Mouse (Mus musculus) frontal cortex, adult 2 months (tissue): ENCODE measurements around the gene Gstcd. TPM values are rescaled to one million over a fixed set of nuclear protein-coding genes. Genes with fewer than 3 reads are reported as not detected.

Experiments used
- DNase-seq, 2 experiments: peaks; one replicate each; pipeline ENCODE4 v3.0.0; 2022; ENCODE audit warnings: low spot score in 1 of 2; ENCODE audit errors: extremely low spot score in 1 of 2
- polyA plus RNA-seq: library from polyadenylated mRNA; depleted of rRNA; stranded (reverse); fragments of >200 nt; gene quantifications from 2 replicates; pipeline ENCODE4 v1.2.3, GENCODE M21; 2012; rRNA removed

Gstcd gene
- polyA plus RNA-seq: 3.7 and 4.2 TPM in 2 replicates

DNA sequence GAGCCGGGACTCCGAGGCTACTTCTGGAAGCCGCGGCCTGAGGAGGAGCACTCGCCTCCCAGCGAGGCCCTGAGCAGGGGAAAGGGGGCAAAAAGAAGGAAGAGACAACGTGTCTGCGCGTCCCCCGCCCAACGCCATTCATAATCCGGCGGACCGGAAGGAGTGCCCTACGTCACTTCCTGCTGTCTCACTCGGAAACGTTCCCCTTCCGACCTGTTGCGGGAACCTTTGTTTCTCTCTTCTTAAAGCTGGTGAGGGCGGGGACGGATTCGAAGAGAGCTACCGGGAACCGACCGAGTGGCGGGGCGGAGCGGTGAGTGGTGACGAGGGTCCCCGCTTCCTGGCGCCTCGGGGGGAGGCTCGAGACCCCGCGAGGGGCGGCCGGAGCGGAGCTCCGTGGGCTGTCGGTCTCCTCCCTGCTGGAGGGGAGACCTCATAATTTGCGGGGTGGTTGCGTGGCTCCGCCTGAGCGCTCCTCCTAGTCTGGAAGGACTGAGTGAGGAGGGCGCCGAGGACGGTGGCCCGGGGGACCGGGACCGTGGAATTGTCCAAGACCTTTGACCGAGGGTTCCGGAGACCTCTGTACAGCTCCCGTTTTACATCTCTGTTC lies at the start of gene Gstcd, which contains the start of gene Ints12:
TSS of gene Gstcd (minus strand) at position 370 of the 610 bp plus-strand sequence.
TSS of gene Ints12 (plus strand) at position 177 of the 610 bp plus-strand sequence.
- DNase-seq: peak; percentile 87 to 97

DNA sequence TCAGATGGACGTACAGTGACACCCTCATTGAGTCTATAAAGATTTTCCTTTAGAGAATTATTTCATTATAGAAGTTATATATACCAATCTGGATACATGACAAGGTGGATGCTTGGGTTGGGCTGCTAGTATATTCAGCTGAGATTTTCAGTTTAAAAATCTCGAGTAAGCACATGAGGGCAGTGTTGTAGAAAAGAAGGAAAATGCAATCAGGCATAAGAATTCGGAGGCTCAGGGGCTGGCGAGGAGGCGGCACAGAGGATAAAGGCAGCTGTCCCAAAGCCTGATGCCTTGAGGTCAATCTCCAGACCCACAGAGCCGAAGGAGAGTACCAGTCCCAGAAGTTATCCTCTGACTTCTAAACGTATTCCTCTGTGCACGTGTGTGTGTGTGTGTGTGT lies 40.8 kb upstream of the Gstcd start:
- DNase-seq: peak in 1 of 2 experiments; percentile 39

DNA sequence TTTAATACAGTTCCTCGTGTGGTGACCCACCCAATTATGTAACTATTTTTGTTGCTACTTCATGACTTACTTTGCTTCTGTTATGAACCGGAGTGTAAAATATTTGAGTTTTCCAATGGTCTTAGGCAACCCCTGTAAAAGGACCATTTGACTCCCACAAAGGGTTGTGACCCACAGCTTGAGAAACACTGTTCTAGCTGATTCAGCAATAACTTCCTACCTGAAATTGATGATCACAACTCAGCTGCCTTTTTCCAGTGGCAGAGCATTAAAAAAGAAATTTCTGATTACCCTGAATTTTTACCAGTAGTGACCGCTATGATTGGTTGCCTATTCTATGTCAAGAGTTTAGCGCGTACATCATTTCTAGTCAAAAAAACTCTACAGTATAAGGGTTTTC lies 39.5 kb upstream of the Gstcd start:
- DNase-seq: no peak

DNA sequence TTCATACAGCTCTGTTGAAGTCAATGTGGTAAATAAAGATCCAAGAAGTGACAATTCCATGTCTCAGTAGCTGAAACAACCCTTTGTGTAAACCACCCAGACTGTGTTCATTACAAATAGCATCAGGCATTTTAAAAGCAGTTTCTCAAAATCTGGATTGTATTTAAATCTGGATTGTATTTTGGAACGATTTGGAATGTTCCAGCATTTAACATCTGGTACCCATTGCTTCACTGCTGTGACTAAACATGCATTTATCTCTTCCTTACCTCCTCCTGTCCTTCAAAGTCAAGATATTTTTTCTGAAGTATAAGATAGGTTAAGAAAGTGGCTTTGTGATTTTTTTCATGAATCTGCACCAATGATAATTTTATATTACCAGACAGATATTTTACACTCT lies 21.4 kb upstream of the Gstcd start:
- DNase-seq: no peak

DNA sequence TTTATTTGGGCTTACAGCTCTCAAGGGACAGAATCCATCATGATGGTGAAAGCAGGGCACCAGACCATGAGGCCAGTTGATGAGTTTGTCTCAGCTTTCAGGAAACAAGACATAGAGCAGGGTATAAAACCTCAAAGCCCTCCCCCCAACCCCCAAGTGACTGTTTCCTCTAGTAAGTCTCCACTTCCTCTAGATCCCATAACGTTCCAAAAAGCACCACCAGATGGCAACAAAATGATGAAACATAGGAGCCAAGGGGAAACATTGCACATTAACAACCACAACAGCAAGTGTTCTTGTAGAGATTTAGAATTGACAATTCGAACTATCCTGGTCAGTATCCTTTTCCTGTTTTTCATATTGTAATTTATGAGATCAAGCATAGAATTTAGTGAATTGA lies 19.9 kb upstream of the Gstcd start:
- DNase-seq: peak in 1 of 2 experiments; percentile 76

DNA sequence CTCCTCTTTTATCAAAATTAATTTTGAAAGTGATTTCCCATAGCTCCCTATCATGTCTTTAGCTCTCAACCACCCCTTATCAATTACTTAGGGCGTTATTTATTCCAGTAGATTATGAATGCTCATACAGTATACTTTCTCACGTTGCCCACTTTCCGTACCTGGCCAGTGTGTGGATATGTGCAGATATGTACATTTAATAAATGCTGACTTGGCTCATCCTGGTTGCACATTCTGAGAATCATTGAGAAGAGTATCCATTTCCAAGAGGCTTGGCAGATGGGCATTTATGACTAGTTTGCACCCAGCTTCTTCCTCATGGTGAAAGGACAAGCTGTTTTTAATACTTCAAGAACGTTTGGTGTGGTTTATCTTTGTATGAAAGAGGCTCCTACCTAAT lies 18.0 kb upstream of the Gstcd start:
- no peak for DNase-seq

DNA sequence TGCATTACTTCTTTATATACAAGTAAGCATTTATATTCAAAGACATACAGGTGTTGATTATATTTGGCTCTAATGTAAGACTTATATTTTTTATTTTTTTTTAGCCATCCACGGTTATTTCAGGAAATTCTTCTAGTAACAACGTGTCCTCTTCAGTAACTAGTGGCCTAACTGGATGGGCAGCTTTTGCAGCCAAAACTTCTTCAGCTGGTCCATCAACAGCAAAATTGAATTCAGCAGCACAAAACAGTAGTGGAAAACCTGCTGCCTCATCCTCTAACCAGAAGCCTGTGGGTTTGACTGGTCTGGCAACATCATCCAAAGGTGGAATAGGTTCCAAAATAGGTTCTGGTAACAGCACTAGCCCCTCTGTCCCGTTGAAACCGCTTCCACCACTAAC lies 16.9 kb upstream of the Gstcd start:
- no peak for DNase-seq

DNA sequence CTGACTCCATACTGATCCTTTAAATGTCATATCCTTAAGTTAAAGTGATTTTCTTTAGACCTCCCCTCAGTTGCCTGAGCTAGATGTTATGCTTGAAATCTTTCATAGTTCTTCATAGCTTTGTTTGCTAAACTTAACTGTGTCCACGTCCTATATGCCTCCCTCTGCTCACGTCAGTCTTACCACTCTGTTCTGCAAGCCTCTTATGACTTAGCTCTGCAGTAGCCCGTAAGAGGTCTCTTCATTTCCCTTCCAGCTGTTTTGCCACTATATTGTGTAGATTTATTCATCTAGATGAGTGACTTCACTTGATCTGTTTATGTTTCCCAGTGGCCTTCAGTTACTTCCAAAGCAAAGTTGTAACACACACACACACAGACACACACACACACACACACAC lies 12.6 kb upstream of the Gstcd start:
- DNase-seq: no peak

DNA sequence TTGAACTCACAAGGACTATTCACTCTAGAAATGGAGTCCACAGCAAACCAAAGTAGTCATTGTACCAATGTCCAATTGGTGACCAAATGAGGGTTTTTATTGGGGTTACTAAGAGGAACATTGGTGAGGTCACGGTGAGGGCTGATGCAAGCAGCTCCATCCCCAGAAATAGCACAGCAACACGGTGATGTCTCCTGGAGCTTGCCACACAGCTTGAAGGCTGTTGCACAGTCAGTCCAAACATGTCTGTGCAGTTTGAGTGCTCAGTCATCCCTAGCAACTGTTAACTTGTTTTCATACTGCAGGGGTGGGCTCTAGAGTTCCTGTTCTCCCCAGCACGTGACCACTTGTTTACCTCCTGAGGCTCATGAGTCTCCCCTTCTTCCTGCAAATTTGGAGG lies 11.9 kb upstream of the Gstcd start:
- DNase-seq: no peak

DNA sequence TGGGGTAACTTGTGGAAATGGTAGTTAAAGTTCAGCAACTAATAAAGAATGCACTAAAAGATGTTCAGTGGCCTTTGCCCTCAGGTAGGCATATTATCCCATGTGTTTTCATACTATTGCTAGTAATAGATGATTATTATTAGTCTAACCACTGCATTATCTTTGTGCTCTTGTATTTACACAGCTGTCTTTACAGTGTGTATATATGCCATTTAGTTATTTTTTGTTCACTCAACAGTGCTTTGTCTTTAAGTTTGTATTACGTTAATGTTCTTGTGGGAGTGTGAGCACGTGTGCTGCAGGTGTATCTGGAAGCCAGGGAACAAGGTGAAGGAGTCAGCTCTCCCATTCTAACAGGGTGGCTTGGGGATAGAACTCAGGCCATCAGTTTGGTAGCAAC lies 7.1 kb upstream of the Gstcd start:
- no peak for DNase-seq

DNA sequence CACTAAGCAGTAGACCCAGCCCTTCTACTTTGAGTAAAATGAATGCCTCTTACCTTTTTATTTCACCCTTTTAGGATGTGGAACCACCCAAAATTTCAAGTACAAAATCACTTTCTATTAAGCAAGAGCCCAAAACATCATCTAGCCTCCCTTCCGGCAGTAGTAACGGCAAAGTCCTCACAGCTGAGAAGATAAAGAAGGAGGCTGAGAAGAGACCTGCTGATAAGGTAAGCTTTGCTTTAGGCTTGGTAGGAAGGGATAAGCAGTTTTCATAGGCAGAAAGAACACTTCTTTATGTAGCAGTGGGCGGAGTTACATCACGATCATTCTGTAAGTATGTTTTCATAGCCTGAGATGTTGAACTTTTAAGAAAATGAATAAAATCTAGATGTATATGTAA lies 6.5 kb upstream of the Gstcd start:
- DNase-seq: no peak

DNA sequence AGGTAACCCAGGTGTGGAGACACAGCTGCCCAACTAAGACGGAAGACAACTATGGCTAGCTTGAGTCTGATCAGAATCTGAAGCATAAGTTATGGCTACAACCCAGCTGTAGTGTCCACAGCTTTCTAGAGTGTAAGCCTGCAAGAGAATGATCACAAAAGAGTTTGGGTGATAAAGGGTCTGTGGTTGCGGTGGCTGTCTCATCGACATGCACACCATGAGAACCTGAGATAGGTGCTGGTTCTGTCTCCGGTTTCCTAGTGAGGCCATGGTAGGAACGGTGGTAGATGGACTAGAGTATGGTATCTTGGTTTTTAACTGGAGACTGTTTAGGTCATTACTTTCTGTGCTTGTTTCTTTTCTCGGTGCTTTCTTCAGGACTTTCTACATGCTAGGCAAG lies 6.1 kb upstream of the Gstcd start:
- no peak for DNase-seq

DNA sequence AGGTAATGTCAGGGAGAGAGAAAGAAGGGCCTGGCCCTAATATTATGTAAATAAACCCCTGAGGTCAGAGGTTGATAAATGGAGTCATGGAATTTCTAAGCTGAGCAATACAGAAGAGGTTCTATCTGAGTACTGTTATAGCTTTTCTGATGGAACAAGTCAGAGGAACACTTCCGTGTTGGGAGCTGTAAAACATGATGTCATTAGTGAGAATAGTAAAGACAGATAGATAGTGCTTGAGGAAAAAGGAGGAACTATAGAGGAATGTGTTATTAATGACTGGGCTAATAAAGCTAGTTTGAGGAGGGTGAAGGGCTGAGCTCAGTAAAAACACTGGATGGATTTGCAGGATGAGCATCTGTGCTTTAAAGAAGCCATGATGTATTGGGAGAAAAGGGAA lies 2.5 kb upstream of the Gstcd start:
- DNase-seq: no peak

DNA sequence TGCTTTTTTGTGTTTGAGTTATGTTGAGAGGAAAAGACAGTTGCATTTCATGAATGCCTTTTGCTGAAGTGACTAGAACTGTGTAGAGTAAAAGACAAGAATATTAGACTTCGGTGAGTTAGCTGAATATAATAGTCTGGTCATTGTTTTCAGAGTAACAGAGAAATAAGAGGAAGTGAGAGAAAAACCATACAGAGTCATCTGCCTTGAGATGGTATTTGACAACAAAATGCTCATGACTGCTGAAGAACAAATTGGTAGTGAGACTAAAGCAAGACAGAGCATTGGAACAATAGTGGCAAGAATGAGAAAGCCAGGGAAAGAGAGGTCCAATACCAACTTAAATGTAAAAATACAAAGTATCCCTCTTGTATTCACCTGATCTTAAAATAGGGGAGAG lies 1.1 kb upstream of the Gstcd start:
- no peak for DNase-seq

DNA sequence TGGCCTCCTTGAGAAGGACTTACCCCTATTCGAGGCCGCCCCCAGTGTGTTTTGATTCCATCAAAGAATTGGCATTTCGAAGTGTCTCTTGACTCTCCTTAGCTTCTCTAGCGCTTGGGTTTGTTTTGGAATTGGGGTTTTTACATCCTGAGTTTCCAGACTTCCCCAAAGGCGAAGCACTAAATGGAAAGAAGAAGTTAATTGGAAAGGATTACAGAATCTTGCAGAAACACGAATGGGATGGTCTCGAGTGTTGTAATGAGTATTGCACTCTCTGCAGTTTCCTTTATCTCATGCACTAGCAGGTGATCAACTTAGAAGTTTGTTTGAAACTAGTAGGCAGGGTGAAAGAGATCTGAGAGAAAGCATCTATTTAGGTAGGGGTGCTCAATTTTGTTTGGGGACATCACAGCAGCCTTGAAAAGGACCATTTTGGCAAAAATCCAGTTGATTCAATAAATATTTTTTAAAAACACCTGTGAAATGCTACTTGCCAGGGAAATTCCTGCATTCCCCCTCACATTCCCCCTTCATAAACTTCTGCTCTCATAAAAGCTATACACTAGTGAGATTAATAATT lies 531 bp upstream of the Gstcd start:
- no peak for DNase-seq

DNA sequence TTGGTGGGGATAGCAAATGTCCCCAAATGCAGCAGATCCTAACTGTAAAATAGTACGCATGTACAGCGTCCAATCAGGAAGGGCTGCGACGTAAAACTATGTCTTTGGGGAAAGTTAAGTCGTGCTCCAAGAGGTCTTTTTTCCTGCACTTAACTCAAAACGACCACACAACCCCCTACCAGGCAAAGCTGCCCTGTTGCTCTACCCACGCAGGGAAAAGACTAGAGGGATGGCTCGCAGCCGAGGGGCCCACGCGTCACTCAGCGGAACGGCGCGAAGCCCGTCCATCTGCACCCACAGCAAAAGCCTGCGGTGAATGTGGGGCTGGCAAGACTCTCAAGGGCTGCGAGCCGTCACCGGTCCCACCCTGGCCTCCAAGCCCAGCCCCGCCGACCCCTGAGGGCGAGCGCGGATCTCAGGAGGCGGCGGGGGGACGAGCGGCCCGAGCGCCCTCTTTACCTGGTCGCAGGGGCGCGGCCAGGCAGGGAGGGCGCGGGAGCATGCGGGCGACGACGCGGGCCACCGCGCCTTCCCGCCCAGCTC lies 641 bp downstream of the Gstcd start:
- DNase-seq: peak; percentile 22 to 78

DNA sequence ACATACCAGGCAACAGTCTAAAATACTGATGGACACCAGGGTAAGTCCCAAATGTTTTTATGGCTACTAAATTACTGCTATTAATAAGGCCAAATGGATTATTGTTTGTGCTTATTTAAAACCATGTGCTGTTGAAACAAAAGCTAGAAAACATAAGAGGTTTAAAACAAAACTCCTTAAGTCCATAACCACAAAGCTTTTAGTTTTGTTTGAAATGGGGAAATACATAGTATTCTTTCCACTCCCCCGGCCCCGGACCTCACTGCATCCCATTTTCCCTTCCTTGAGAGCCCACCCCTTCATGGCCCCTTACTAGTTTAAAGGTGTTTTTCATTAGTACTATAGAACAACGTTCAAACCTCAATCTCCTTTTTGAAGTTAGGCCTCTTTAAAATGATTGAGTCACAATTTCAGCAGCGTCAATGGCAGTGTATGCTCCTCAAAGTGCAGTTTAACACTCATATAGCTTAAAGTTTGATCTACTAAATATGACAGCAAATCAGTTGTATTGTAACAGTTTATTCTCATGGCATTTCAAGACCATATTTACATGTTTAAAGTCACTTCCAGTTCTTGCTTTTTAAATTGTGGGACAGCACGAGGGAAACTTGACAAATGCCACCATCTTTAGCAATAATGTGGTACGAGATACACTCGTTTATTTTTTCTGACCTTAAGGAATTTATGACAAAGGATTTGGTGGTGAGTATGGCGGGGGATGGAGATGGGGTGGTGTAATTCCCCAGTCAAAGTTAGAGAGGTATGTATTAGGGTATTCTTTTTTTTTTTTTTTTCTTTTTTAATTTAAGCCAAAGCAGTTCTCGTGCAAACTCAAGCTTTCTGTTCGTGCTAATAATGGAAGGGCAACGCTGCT lies 1.3 kb downstream of the Gstcd start:
- DNase-seq: no peak

DNA sequence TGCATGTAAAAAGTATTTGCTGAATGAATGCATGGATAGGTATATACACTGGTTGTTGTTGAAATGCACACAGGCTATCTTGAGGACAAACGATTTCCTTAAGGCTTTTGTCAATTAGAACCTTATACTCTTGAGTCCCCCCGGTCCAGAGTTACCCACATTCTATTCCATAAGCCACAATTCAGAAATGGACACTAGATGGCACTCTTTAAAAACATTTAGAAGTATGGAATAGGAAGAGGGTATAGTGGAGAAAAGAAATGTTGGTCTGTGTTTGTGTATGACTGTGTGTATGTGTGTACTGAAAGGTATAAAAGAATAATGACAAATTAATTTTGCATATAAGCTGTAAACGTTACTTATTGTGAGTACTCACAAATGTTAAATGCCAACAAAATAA lies 6.0 kb downstream of the Gstcd start:
- peak in 1 of 2 experiments; percentile 66 for DNase-seq

DNA sequence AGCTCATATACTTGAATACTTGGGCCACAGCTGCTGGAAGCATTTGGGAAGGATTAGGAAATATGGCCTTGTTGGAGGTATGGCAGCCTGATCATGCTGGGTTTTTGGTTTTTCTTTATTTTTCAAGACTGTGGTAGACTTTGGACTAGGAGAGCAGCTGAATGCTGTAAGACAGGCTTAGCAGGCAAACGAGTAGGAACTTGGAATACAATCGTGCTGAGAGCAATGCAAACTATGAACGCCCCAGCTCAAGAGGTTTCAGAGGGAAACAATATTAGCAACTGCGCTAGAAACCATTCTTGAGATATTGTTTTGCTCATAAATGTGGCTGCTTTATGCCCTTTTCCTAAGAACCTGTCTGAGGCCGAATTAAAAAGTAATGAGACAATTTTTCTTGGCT lies 9.1 kb downstream of the Gstcd start:
- DNase-seq: no peak

DNA sequence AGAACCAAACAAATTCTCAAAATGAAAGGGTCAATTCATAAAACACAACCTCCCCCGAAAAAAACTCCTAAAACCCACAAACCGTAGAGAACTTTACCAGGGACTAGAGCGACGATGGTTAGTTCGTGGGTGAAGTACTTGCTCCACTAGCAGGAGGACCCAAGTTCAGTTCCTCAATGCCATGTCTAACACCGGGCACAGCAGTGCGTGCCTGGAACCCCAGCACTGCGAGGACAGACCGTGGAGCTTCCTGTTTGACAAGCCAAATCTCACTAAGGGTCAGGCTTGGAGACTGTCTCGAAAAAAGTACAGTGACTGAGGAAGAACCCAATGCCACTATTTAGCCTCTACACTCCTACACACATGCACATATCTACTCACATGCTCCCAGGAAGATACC lies 16.3 kb downstream of the Gstcd start:
- no peak for DNase-seq

DNA sequence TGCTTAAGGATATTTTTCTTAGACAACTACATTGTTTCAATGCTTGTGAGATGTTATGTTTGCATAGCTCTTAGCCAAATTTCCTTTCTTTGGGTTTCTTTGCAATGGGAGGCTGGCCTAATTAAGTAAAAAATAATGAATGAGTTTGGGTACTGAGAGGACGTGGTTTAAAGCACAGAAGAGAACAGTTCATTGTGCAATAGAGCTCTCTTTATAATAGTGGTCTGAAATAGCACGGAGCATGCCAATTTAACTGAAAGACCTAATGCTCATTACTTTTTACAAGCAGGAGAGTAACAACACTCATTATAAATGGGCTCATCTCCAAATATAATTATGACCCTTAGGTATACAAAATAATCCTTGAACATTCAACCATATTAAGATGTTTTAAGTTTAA lies 39.8 kb downstream of the Gstcd start:
- DNase-seq: no peak
